Mouse (Mus musculus) MEL (cell line): ENCODE measurements at regions not wholly inside any gene's neighbourhood (a gene's known extent, or its start where the extent isn't known, plus 50 kb on each side); places are given as distances from the start of the nearest gene placed in this dataset.

Source experiments
- DNase-seq: peaks from one replicate; pipeline ENCODE4 v3.0.0; 2011; ENCODE audit warnings: low read depth, low spot score
- H3K27ac ChIP-seq: 2 replicates; pipeline ENCODE4 v1.5.1; 2012; ENCODE audit warnings: low read depth, mild to moderate bottlenecking, control low read depth, low read length, moderate library complexity; ENCODE audit not compliant: control insufficient read depth
- H3K27me3 ChIP-seq, 2 experiments: fragments of 150-350 bp in 1 of 2; sonication (generic) in 1 of 2; 2 replicates each; pipeline ENCODE4 v1.6.1; 2012; ENCODE audit warnings: low read length in 2 of 2, mild to moderate bottlenecking in 2 of 2, improper control_type of control experiment in 1 of 2, moderate library complexity in 1 of 2; ENCODE audit not compliant: insufficient read depth in 2 of 2, control insufficient read depth in 1 of 2
- H3K36me3 ChIP-seq, 2 experiments: 2 replicates each; pipeline ENCODE4 v1.6.1; 2012 to 2014; ENCODE audit warnings: low read length in 2 of 2, improper control_type of control experiment in 1 of 2, inconsistent platforms in 1 of 2, mild to moderate bottlenecking in 1 of 2; ENCODE audit not compliant: insufficient read depth in 2 of 2, control insufficient read depth in 1 of 2
- H3K4me1 ChIP-seq, 2 experiments: fragments of 150-350 bp in 1 of 2; sonication (generic) in 1 of 2; 2 replicates each; pipeline ENCODE4 v1.6.1; 2012; ENCODE audit warnings: low read length in 2 of 2, improper control_type of control experiment in 1 of 2, mild to moderate bottlenecking in 1 of 2; ENCODE audit not compliant: insufficient read depth in 2 of 2, control insufficient read depth in 1 of 2
- H3K4me3 ChIP-seq, 2 experiments: fragments of 150-350 bp in 1 of 2; sonication (generic) in 1 of 2; 2 replicates each; pipeline ENCODE4 v1.5.1; 2012; ENCODE audit warnings: low read depth in 2 of 2, low read length in 2 of 2, mild to moderate bottlenecking in 2 of 2, moderate library complexity in 2 of 2, control low read depth in 1 of 2, improper control_type of control experiment in 1 of 2; ENCODE audit not compliant: control insufficient read depth in 1 of 2, insufficient read depth in 1 of 2
- H3K79me2 ChIP-seq: 2 replicates; pipeline ENCODE4 v1.6.1; 2012; ENCODE audit warnings: mild to moderate bottlenecking, low read length, moderate library complexity; ENCODE audit not compliant: control insufficient read depth, poor library complexity, insufficient read depth
- H3K9ac ChIP-seq: 2 replicates; pipeline ENCODE4 v1.6.1; 2012; ENCODE audit warnings: low read depth, mild to moderate bottlenecking, control low read depth, low read length, moderate library complexity; ENCODE audit not compliant: control insufficient read depth, poor library complexity, severe bottlenecking
- H3K9me3 ChIP-seq: fragments of 150-350 bp; sonication (generic); replicated peaks from 2 replicates; pipeline ENCODE4 v1.6.1; 2012; ENCODE audit warnings: mild to moderate bottlenecking, low read length, improper control_type of control experiment, moderate library complexity; ENCODE audit not compliant: insufficient read depth
- CTCF ChIP-seq, 3 experiments: IDR thresholded peaks in 2 of 3; conservative IDR thresholded peaks in 1 of 3; 2 replicates each; pipeline ENCODE4 v1.5.1; 2011 to 2012; ENCODE audit warnings: low read length in 3 of 3, low read depth in 2 of 3, mild to moderate bottlenecking in 2 of 3, improper control_type of control experiment in 1 of 3, inconsistent platforms in 1 of 3, mixed read lengths in 1 of 3, moderate library complexity in 1 of 3; ENCODE audit not compliant: control insufficient read depth in 1 of 3, insufficient read depth in 1 of 3, poor library complexity in 1 of 3, severe bottlenecking in 1 of 3
- ETS1 ChIP-seq: IDR thresholded peaks from 2 replicates; pipeline ENCODE4 v1.6.1; 2012; ENCODE audit warnings: low read depth, mild to moderate bottlenecking, inconsistent platforms, low read length, improper control_type of control experiment, moderate library complexity
- GATA1 ChIP-seq: IDR thresholded peaks from 2 replicates; pipeline ENCODE4 v1.6.1; 2011; ENCODE audit warnings: low read depth, low read length, improper control_type of control experiment
- KAT2A ChIP-seq: conservative IDR thresholded peaks from 2 replicates; pipeline ENCODE4 v1.6.1; 2012; ENCODE audit warnings: low read depth, low read length, improper control_type of control experiment, inconsistent platforms
- MAX ChIP-seq: IDR thresholded peaks from 2 replicates; pipeline ENCODE4 v1.6.1; 2011; ENCODE audit warnings: low read length, improper control_type of control experiment
- MXI1 ChIP-seq: IDR thresholded peaks from 2 replicates; pipeline ENCODE4 v1.6.1; 2011; ENCODE audit warnings: mild to moderate bottlenecking, low read depth, low read length, improper control_type of control experiment
- MYB ChIP-seq: IDR thresholded peaks from 2 replicates; pipeline ENCODE4 v1.6.1; 2011; ENCODE audit warnings: mild to moderate bottlenecking, low read depth, low read length, improper control_type of control experiment
- MYC ChIP-seq: IDR thresholded peaks from 2 replicates; pipeline ENCODE4 v1.6.1; 2011; ENCODE audit warnings: low read depth, mild to moderate bottlenecking, low read length, improper control_type of control experiment, moderate library complexity
- NELFE ChIP-seq: IDR thresholded peaks from 2 replicates; pipeline ENCODE4 v1.6.1; 2011; ENCODE audit warnings: low read depth, low read length, improper control_type of control experiment
- NRF1 ChIP-seq: IDR thresholded peaks from 2 replicates; pipeline ENCODE4 v1.6.1; 2014; ENCODE audit warnings: low read depth, mild to moderate bottlenecking, inconsistent platforms, low read length, improper control_type of control experiment, moderate library complexity; ENCODE audit not compliant: poor library complexity, insufficient read depth, severe bottlenecking
- POLR2AphosphoS5 ChIP-seq: IDR thresholded peaks from 2 replicates; pipeline ENCODE4 v1.6.1; 2012; ENCODE audit warnings: low read depth, borderline replicate concordance, mild to moderate bottlenecking, inconsistent platforms, low read length, moderate library complexity, mixed read lengths
- SIN3A ChIP-seq: IDR thresholded peaks from 2 replicates; pipeline ENCODE4 v1.6.1; 2012; ENCODE audit warnings: low read length, improper control_type of control experiment, inconsistent platforms
- SMC3 ChIP-seq: IDR thresholded peaks from 2 replicates; pipeline ENCODE4 v1.6.1; 2011; ENCODE audit warnings: low read depth, low read length, improper control_type of control experiment
- TAL1 ChIP-seq: IDR thresholded peaks from 2 replicates; pipeline ENCODE4 v1.6.1; 2012; ENCODE audit warnings: mild to moderate bottlenecking, inconsistent platforms, low read length, moderate library complexity, mixed read lengths
- TBP ChIP-seq: IDR thresholded peaks from 2 replicates; pipeline ENCODE4 v1.8.0; 2011; ENCODE audit warnings: low read depth, low read length, improper control_type of control experiment
- UBTF ChIP-seq: IDR thresholded peaks from 2 replicates; pipeline ENCODE4 v1.6.1; 2012; ENCODE audit warnings: low read depth, mild to moderate bottlenecking, inconsistent platforms, low read length, improper control_type of control experiment, moderate library complexity, borderline replicate concordance; ENCODE audit not compliant: insufficient read depth
- USF1 ChIP-seq: IDR thresholded peaks from 2 replicates; pipeline ENCODE4 v1.6.1; 2014; ENCODE audit warnings: low read depth, mild to moderate bottlenecking, inconsistent platforms, low read length, improper control_type of control experiment, moderate library complexity
- USF2 ChIP-seq, 2 experiments: IDR thresholded peaks; 2 replicates each; pipeline ENCODE4 v1.6.1; 2011 to 2012; ENCODE audit warnings: improper control_type of control experiment in 2 of 2, low read length in 2 of 2, borderline replicate concordance in 1 of 2, inconsistent platforms in 1 of 2, low read depth in 1 of 2, mild to moderate bottlenecking in 1 of 2; ENCODE audit not compliant: insufficient read depth in 1 of 2
- ZC3H11A ChIP-seq: IDR thresholded peaks from 2 replicates; pipeline ENCODE4 v1.6.1; 2012; ENCODE audit warnings: low read depth, mild to moderate bottlenecking, inconsistent platforms, low read length, improper control_type of control experiment

DNA sequence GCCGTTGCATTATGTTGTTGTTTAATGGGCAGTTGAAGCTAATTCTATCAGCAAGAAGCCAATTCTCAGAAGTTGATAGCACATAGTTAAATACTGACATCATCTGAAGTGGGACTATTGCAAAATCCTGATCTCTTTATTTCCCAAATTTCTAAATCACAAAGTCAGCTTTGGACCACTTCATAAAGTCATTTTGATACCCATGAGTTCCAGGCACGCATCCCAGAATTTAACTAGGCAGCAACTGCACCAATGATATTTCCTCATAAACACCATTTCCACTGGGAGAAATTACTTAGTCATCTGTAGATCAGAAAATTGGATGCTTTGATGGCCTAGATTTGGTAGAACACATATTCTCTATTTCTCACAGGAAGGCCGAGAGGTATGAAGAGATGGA lies 314.8 kb upstream of the Sfrp2 start:
- Histone ChIP-seq H3K9me3 (no peaks in the 10 kb centered on the region), H3K79me2 (no peaks in the 10 kb centered on the region), H3K9ac (no peak overlapping the region), H3K4me3 (no peak overlapping the region), H3K27ac (no peak overlapping the region), H3K27me3 (no peaks in the 10 kb centered on the region), H3K4me1 (no peaks in the 10 kb centered on the region), H3K36me3 (no peaks in the 10 kb centered on the region)
- TF ChIP-seq CTCF (IDR thresholded peaks at IDR 0.05 in 2 of 3, conservative IDR thresholded peaks at IDR 0.05 in 1 of 3; ENCODE audit: control insufficient read depth in 1 of 3, insufficient read depth in 1 of 3, low read depth in 2 of 3, low read length in 3 of 3, poor library complexity in 1 of 3, severe bottlenecking in 1 of 3) (no peak), USF2 (IDR thresholded peaks at IDR 0.05; ENCODE audit: borderline replicate concordance in 1 of 2, insufficient read depth in 1 of 2, low read depth in 1 of 2, low read length in 2 of 2) (no peak), GATA1 (no peak), USF1 (no peak), TBP (no peak), MYC (no peak), MXI1 (no peak)
- no peak for DNase-seq

DNA sequence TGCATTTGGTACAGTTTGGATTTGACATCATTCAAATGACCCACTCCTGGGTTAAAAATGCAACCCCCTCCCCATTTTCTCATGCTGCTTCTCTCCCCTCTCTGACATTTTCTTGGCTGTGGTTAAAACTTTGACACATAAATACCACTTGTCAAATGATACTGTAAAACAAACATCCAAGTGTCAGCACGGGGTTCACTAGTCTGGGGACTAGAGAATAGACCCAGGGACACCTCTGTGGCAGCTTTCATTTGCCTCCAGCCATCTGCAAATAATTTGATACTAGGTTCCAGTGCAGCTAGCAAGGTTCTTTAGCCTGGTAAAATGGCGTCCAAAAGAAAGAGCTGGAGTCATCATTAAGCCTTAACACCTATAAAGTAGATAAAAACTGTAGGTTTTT lies 312.7 kb upstream of the Sfrp2 start:
- Histone ChIP-seq H3K9ac (no peak overlapping the region), H3K9me3 (no peaks in the 10 kb centered on the region), H3K36me3 (no peaks in the 10 kb centered on the region), H3K27ac (no peak overlapping the region), H3K27me3 (no peaks in the 10 kb centered on the region), H3K4me3 (no peak overlapping the region), H3K4me1 (no peaks in the 10 kb centered on the region), H3K79me2 (no peaks in the 10 kb centered on the region)
- TF ChIP-seq MAX = no peak
- TF ChIP-seq SMC3 = no peak
- no peak for TF ChIP-seq POLR2AphosphoS5
- no peak for TF ChIP-seq USF2 (IDR thresholded peaks at IDR 0.05; ENCODE audit: borderline replicate concordance in 1 of 2, insufficient read depth in 1 of 2, low read depth in 1 of 2, low read length in 2 of 2)
- TF ChIP-seq ETS1 = no peak
- no peak for TF ChIP-seq MYC
- no peak for TF ChIP-seq NELFE
- TF ChIP-seq MXI1 = no peak
- TF ChIP-seq USF1 = no peak
- TF ChIP-seq KAT2A = no peak
- TF ChIP-seq UBTF = no peak
- no peak for TF ChIP-seq SIN3A
- no peak for TF ChIP-seq NRF1
- TF ChIP-seq ZC3H11A = no peak
- TF ChIP-seq MYB = no peak
- TF ChIP-seq TAL1 = no peak
- DNase-seq = no peak
